Mouse (Mus musculus): Measurements from ENCODE around the gene Gm44511.

- TF ChIP-seq POLR2A (IDR thresholded peaks at IDR 0.05; ENCODE audit: low read depth, low read length) (no peak), CTCF (conservative IDR thresholded peaks at IDR 0.05; ENCODE audit: insufficient read depth, insufficient read length, low read depth, low read length) (no peak)
Observed at GRCm38 (mm10) chr6:128789115-128789514, 37.0 kb downstream of the Gm44511 start, which contains the start of gene Klrb1c.
